Mouse (Mus musculus): ENCODE results near the gene Cct2.

- TF ChIP-seq CTCF (IDR thresholded peaks at IDR 0.05; ENCODE audit: insufficient read depth, low read length) (no peak), POLR2A (IDR thresholded peaks at IDR 0.05; ENCODE audit: borderline replicate concordance, extremely low read depth, low read depth, low read length) (no peak)
Observed at GRCm38 (mm10) chr10:117111455-117111854, 47.8 kb upstream of the Cct2 start.
